Mouse (Mus musculus) cerebellum, adult 11-12 months (tissue): Measurements from ENCODE around the gene Kdelr3.

Experiments used
- DNase-seq: peaks from one replicate; pipeline ENCODE4 v3.0.0; 2022

Kdelr3 gene

GRCm38 (mm10) chr15:79516171-79517096 lies at the start of gene Kdelr3:
TSS of gene Kdelr3 (plus strand) at chr15:79516411.
- DNase-seq, result no peak

DNA sequence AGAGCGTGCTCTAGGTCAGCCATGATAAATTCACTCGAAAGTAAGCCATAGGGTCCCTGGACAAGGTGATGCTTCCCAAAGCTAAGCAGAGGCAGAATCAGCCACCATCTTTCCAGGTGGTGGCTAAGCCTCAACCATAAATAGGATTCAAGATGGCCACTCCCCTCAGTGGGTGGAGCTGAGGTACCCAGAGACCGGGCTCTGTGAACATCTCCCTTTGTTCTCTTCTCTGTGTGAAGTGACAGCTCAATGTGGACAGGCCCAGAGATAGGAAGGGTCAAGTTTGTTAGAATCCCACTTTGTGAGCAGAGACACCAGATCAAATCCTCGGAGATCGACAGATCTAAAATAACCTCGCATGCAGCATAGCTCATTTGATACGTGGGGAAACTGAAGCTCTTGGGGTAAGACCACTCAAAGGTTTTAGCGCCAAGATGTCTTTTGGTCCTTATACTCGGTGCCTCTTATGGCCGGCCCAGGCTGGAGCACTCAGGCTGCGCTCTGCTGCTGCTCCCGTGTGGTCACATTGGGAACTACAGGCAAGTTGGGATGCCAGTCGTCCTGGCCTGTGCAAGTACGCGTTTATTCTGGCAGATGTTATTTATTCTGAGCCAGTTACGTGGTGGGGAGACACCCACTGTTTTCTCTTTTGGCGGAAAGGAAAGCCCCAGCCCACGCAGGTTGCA lies 49.5 kb upstream of the Kdelr3 start:
- peak; percentile 65 for DNase-seq

DNA sequence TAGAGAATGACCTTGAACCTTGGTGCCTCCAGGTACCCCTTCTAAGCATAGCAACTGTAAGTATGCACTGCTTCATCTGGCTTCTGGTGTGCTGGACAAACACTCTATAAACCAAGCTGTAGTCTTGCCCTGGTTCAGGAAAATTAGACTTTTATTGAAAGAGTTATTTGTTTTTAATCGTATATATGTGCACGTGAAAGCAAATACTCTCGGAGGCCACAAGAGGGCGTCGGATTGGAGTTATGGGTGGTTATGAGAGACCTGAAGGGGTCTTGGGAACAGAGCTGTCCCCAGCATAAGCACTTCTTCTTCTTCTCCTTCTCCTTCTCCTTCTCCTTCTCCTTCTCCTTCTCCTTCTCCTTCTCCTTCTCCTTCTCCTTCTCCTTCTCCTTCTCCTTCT lies 46.6 kb upstream of the Kdelr3 start:
- no peak for DNase-seq

GRCm38 (mm10) chr15:79470583-79470982 lies 45.6 kb upstream of the Kdelr3 start:
- DNase-seq, result no peak

GRCm38 (mm10) chr15:79471095-79471494 lies 45.1 kb upstream of the Kdelr3 start:
- no peak for DNase-seq

DNA sequence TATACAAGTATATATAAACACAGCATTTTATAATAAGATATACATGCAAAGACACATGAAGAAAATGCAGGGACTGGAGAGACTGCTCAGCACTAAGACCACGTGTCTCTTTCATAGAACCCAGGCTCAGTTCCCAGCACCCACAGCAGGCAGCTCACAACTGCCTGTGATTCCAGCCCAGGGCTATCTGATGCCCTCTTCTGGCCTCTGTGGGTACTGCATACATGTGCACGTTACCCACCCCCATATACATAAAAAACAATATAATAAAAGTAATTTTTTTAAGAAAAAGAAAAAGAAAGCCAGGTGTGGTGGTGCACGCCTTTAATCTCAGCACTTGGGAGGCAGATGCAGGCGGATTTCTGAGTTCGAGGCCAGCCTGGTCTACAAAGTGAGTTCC lies 43.2 kb upstream of the Kdelr3 start:
- DNase-seq, result no peak

DNA sequence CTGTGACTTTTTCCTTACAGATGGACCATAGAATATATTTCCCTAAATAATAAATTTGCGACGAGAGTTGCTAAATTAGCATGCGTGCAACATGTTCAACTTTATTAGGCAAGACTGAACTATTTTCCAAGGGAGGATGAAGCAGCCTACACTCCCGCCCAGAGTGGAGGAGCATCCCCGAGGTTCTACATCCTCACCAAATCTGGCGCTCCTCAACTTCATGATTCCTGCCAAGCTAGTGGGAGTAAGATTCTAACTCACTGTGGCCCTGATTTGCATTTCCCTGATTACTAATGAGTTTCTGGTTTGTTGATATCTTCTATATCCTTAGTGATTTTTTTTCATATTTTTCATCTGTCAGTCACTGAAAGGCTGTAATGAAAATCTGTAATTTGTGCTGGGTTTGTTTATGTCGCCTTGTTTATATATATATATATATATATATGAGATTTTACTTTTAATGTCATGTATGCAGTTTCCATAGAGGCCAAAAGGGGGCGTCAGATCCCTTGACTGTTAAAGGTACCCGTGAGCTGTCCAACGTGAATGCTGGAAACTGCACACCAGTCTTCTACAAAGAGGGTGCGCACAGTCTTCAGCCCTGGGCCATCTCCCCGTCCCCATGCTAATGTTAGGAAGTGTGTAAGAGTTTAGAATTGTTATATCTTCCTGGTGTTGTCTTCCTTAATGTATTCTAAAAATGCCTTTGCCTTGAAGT lies 42.4 kb upstream of the Kdelr3 start:
- no peak for DNase-seq

DNA sequence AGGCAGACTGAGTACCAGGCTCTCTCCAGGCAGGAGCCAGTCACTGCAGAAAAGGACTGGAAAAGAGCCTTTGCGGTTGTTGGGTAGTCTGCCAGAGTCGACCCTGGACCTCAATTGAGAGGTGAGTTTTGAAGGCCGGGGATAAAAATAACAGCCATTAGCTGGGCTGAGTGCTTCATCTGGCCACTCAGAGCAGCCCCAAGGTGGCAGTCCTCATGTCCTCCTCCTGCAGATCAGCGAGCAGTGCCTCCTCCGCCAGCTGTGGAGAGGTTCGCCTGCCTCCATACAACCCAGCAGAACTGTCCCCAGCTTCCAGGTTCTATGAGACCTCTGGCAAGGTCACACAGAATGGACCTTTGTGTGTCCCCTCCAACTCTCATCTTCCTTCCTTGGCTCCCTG lies 39.0 kb upstream of the Kdelr3 start:
- DNase-seq, result no peak

GRCm38 (mm10) chr15:79481181-79481688 lies 35.0 kb upstream of the Kdelr3 start:
- no peak for DNase-seq

- no peak for DNase-seq
These were observed 26.7 kb upstream of the Kdelr3 start for GRCm38 (mm10) chr15:79489463-79489862.

DNA sequence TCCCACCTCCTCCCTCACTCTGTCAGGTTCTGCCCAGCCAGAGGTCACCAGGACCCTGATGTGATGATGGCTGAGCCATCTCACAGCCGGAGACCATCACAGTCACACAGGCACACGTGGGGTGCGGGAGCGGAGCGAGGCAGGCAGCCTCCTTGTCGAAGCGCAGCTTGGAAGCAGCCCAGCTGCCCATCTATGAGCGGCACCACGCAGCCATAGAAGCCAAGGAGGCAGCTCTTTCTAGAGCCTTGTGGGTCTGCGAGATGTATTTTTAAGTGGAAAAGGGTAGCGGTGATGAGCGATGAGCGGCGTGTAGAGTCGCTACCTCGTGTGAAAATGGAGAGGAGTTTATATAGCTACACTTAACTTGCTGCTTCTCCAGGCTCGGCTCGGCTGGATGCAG lies 22.7 kb upstream of the Kdelr3 start:
- DNase-seq, result no peak

DNA sequence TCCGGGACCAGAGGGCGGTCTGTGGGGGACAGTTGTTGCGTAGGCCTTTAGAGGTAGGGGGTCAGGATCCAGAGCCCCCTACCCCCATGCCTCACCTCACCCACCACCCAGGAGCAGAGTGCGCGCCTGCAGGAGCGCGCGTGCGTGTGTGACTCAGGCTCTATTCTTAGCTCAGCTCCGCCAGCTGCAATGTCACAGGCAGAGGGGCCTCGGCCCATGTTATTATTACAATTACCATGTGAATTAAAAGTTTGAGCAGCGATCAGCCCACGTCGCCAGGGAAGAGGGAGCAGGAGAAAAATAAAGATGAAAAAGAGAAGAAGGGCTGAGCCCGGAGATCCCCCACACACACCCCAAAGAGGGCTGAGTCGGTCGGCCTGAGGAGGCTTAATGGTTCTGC lies 16.1 kb upstream of the Kdelr3 start:
- DNase-seq, result no peak

GRCm38 (mm10) chr15:79502891-79503341 lies 13.3 kb upstream of the Kdelr3 start:
- DNase-seq, result no peak

DNA sequence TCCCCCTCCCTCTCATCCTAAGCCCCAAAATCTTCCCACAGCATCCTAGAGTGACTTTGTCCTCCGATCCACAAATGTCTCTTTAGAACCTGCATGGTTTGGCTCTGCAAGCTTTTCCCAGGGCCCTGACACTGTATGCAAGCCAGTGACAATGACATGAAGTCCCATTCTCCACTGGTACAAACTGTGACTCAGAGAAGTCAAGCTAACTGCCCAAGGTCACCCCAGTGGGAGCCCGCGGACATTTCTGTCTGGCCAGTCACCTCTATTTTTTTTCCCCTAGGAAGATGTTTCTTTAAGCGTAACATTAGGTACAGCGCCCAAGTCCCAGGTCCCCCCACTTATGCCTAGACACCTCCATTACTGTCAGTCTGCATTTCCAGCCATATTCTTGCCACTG lies 12.8 kb upstream of the Kdelr3 start:
- no peak for DNase-seq

- DNase-seq, result no peak
These were observed 11.3 kb upstream of the Kdelr3 start, which contains the start of gene Kcnj4 for GRCm38 (mm10) chr15:79504707-79505452. TSS of gene Kcnj4 (minus strand) at chr15:79505241.

- DNase-seq, result no peak
These were observed 10.5 kb upstream of the Kdelr3 start for GRCm38 (mm10) chr15:79505616-79506283.

- no peak for DNase-seq
These were observed 9.8 kb upstream of the Kdelr3 start for GRCm38 (mm10) chr15:79506460-79506859.

DNA sequence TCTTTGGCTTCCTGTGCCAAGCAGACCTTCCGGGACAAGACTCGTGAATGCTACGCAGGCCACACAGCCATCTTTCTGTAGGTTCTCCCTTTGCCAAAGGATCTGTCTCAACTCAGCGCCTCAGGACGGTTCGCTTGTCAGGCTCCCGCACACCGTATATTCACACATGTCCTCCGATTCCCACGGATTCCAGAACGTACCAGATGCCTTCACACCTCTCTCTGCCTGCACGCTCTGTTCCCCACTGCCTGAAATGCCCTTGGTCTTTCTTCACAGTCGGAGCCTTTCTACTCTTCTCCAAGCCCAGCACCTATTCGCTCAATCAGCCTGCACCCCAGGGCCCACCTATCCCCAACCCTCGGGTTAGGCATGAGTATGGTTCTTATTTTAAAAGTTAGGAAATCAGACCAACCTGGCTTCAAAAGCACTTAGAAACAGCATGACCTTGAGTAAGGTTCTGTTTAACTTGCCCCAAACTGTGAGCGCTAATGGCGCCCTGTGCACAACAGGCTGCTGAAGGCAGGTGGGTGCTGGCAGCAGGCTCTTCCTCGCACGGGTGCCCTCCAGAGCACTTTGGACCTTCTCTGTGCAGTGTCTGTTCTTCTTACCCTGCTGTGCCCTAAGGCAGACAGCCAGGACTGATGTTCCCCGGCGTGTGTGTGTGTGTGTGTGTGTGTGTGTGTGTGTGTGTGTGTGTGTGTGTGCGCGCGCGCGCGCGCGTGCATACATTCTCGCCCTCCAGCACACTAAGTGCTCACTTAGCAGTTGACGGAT lies 9.0 kb upstream of the Kdelr3 start:
- DNase-seq, result no peak

GRCm38 (mm10) chr15:79509998-79510397 lies 6.2 kb upstream of the Kdelr3 start:
- DNase-seq, result no peak

GRCm38 (mm10) chr15:79510425-79510824 lies 5.8 kb upstream of the Kdelr3 start:
- no peak for DNase-seq
